Mouse (Mus musculus) adrenal gland, postnatal 4 days (tissue): ENCODE measurements around the gene Cnp. TPM values are rescaled to one million over a fixed set of nuclear protein-coding genes. Genes with fewer than 3 reads are reported as not detected.

ENCODE experiments used
- DNase-seq, 2 experiments: peaks; one replicate each; pipeline ENCODE4 v3.0.0; 2021 to 2022; ENCODE audit warnings: low spot score in 2 of 2, mixed read lengths in 2 of 2
- total RNA-seq, 2 experiments: library from RNA; stranded (reverse); gene quantifications; 2 replicates each; pipeline ENCODE4 v1.2.3; 2021

Gene Cnp
- total RNA-seq, 2 experiments from 2014 or later: 49.5 to 51.3 TPM

- DNase-seq: peak; percentile 33 to 43
Observed at GRCm38 (mm10) chr11:100618761-100619484, 44.2 kb downstream of the Cnp start, which contains the start of gene Nkiras2. Nkiras2 (plus strand) TSS chr11:100619244.

GRCm38 (mm10) chr11:100619485-100619975 lies 44.8 kb downstream of the Cnp start:
- peak; percentile 89 to 90 for DNase-seq

- DNase-seq: no peak
Observed at GRCm38 (mm10) chr11:100619982-100620381, 45.3 kb downstream of the Cnp start, which contains the start of gene Dnajc7. Dnajc7 (minus strand) TSS chr11:100620168.

- DNase-seq: peak; percentile 90 to 96
Observed at GRCm38 (mm10) chr11:100622714-100623113, 48.0 kb downstream of the Cnp start.

GRCm38 (mm10) chr11:100623867-100624266 lies 49.2 kb downstream of the Cnp start:
- DNase-seq: no peak

- no peak for DNase-seq
Observed at GRCm38 (mm10) chr11:100625754-100626700, 51.3 kb downstream of the Cnp start.

- peak; percentile 41 to 70 for DNase-seq
Observed at GRCm38 (mm10) chr11:100626701-100627195, 52.0 kb downstream of the Cnp start.

- no peak for DNase-seq
Observed at GRCm38 (mm10) chr11:100628056-100628455, 53.4 kb downstream of the Cnp start.

GRCm38 (mm10) chr11:100628862-100629352 lies 54.2 kb downstream of the Cnp start:
- DNase-seq: no peak

GRCm38 (mm10) chr11:100634530-100634929 lies 59.8 kb downstream of the Cnp start:
- DNase-seq: no peak

GRCm38 (mm10) chr11:100640159-100640906 lies 65.6 kb downstream of the Cnp start:
- DNase-seq: no peak

Other genes with a start within 250 kb of the Cnp start
- not detected for gene Gast, start 240.5 kb upstream of the Cnp start, total RNA-seq
- gene Hap1, start 218.8 kb upstream of the Cnp start, total RNA-seq: 100 to 1,000 TPM; 106 to 110 TPM
- gene Jup, start 177.1 kb upstream of the Cnp start, total RNA-seq: 100 to 1,000 TPM in 1 of 2 experiments, 10 to 100 TPM in 1; 99.0 to 109 TPM
- 10 to 100 TPM; 40.1 to 43.5 TPM for gene P3h4, start 160.1 kb upstream of the Cnp start, total RNA-seq
- 10 to 100 TPM; 65.3 to 68.6 TPM for gene Fkbp10, start 159.2 kb upstream of the Cnp start, total RNA-seq
- 10 to 100 TPM; 82.4 to 84.5 TPM for gene Nt5c3b, start 133.1 kb upstream of the Cnp start, total RNA-seq
- gene Klhl10, start 133.0 kb upstream of the Cnp start, total RNA-seq: 1 to 10 TPM; 1.5 to 2.1 TPM
- gene Klhl11, start 102.2 kb upstream of the Cnp start, total RNA-seq: 10 to 100 TPM; 48.8 to 50.0 TPM
- gene Acly, start 46.9 kb upstream of the Cnp start, total RNA-seq: 100 to 1,000 TPM; 420 to 464 TPM
- 1 to 10 TPM; 2.2 TPM for gene Ttc25, start 29.3 kb upstream of the Cnp start, total RNA-seq
- gene Nkiras2, start 44.3 kb downstream of the Cnp start, total RNA-seq: 10 to 100 TPM; 49.5 to 50.0 TPM
- gene Dnajc7, start 45.3 kb downstream of the Cnp start, total RNA-seq: 100 to 1,000 TPM; 296 to 306 TPM
- under 1 TPM; 0.59 to 0.64 TPM for gene Zfp385c, start 117.6 kb downstream of the Cnp start, total RNA-seq
- gene Dhx58, start 129.4 kb downstream of the Cnp start, total RNA-seq: 10 to 100 TPM; 12.6 to 14.2 TPM
- 10 to 100 TPM; 54.4 to 56.9 TPM for gene Kat2a, start 137.6 kb downstream of the Cnp start, total RNA-seq
- gene Hspb9, start 138.9 kb downstream of the Cnp start, total RNA-seq: 1 to 10 TPM in 1 of 2 experiments, under 1 TPM in 1; 0.51 to 1.0 TPM
- gene Rab5c, start 163.3 kb downstream of the Cnp start, total RNA-seq: 100 to 1,000 TPM; 171 to 182 TPM
- gene Kcnh4, start 185.0 kb downstream of the Cnp start, total RNA-seq: under 1 TPM; 0.39 to 0.40 TPM
- not detected for gene Hcrt, start 188.0 kb downstream of the Cnp start, total RNA-seq
- 10 to 100 TPM; 15.4 to 15.5 TPM for gene Ghdc, start 196.1 kb downstream of the Cnp start, total RNA-seq